Mouse (Mus musculus) liver, adult (tissue): ENCODE data around the gene Olfr155.

Source experiments
- GATA4 ChIP-seq: IDR thresholded peaks from 2 replicates; pipeline ENCODE4 v1.6.1; 2014; ENCODE audit warnings: mild to moderate bottlenecking, low read length; ENCODE audit not compliant: insufficient replicate concordance

The Olfr155 gene

DNA sequence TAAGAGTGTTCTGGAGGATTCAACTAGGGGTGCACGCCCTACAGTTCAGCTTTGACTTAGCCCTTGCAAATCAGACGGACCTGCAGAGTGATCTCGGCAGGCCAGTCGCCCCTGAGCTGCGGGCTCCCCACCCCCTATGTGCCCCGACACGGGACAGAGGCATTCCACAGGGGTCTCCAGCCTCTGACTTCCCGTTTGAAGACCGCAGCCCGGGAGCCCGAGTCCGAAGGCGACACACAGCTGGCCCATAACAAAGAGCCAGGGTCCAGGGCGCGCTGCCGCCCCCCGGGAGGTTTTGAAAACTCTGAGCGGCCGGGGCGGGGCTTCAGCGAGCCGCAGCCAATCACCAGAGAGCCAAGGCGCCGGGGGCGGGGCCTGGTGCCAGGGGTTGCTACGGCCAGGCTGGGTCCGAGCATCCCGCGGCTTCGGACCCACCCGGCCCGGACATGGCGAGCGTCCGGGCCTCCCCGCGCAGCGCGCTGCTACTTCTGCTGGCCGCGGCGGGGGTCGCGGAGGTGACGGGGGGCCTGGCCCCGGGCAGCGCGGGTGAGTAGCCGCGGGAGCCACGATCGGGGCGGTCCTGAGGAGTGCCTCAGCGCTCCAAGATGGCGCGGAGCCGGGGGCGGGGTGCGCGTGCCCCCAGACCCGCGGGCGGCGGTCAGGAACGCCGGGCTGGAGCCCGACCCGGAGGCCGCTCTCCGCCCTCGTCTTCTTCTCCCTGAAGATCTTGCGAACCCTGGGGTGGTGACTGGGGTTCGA lies 24.0 kb downstream of the Olfr155 start, which contains the start of gene Reck:
Reck (plus strand) TSS at position 371 of the 759 bp plus-strand sequence.
- TF ChIP-seq GATA4: no peak

DNA sequence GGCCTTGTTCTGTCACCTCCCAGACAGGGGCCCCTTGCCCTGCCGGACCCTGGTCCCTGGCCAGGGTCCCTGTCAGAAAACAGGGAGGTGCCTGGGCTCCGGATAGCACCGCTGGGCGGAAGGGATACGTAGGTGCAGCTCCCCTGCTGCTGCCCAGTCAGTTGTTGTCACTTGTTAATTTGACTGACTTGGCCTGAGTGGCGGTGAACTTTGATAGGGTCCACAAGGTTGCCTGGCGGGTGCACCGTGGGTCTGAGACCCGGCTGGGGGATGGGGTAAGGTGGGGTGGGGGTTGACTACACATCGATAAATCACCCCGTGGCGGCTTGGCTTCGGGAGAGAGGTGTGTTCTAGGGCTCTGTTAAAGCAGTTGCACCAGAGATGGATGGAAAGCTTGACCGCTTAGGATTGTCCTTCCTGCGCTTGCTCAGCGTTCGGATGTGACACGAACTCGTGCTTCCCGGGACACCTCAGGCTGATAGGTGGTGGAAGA lies 24.6 kb downstream of the Olfr155 start:
- no peak for TF ChIP-seq GATA4

DNA sequence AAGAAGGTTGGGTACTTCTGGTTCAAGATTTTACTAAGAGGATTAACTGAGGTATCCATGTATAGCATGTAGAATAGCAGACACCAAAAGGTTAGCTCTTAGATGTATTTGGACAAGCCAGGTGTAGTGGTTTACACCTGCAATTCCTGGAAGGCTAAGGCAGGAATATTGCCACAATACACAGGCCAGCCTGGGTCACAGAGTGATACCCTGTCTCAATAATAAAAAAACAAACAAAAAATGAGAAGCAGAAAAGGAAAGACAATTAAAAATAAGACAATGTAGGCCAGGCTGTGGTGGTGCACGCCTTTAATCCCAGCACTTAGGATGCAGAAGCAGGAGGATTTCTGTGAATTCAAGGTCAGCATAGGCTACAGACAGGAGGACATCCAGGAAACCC lies 25.9 kb downstream of the Olfr155 start:
- TF ChIP-seq GATA4: no peak

DNA sequence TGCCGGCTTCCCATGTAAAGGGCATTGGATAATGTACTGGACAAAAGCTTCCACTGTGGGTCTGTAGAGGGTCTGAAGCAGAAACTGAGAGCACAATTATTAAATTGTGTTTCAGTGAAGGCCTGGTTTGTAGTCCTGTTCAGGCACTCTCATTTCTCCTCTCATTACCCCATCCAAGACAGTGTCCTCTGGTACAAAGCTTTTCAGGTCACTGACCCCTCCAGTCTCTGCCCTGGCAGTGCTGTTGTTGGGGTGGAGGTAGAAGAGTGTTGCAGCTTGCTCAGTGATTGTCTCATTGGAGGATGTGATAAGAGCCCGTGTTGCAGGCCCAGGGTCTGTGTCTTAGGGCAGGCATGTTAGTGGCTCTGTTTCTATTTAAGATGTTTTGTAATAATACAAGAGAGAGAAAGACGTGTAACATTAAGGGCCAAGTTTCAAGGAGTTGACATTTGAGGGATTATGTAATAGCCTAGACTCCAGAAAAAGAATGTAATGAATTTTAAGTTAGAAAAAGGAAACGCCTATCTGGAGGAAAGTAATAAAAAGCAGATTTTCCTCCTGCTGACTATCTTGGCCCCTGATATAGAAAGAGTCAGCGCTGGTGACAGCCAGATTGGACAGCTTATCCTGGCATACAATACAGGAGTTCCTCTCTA lies 26.9 kb downstream of the Olfr155 start:
- no peak for TF ChIP-seq GATA4

DNA sequence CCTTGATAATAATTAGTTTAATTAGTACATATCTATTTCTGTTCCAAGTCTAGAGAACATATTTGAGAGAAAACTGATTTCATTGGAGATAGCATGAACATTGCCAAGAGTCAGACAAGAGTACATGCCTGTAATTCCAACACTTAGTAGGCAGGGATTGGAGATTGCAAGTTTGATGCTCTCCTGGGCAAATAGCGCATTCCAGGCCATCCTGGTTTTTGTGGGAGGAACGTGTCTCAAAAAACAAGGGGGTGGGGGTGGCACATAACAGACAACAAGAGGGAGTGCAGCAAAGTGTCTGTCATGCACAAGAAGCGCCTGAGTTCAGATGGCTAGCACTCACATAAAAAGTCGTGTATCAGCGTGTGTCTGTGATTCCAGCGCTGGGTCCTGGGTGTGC lies 28.2 kb downstream of the Olfr155 start:
- no peak for TF ChIP-seq GATA4

DNA sequence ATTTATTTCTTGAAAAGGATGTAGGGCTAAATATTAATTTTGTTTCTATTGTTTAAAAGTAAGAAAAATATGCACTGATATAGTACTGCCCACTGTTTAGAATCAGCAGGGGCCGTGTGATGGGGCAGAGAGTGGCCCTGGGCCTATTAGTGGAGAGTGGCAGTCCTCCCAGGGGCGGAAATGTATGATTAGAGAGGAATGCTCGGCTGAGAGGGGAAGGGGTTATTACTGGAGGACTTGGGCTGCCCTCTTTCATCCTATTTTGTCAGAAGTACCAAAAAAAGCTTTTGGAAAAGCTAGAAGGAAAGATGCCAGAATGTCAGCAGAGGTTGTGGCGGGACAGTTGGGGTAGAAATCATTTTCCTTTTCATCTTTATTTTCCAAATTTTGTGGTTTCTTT lies 32.8 kb downstream of the Olfr155 start:
- TF ChIP-seq GATA4: no peak

DNA sequence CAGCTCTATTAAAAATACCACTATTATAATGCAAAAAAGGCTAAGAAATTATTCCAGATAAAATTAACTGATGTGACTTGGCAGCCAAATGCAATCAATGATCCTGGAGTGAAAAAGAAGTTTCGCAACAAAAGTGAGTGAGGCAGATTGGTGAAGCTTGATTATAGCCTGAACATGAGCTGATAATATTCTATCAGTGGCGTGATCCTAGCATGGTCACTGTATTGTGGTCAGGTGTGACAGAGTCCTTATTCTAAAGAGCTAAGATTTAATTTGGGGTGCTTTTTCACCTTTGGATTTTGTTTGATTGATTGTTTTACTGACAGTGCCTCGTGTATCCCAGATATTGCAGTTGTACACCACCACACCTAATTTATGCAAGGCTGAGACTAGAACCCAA lies 39.9 kb downstream of the Olfr155 start:
- peak; percentile 54; the same call in 1 of the 2 replicates for TF ChIP-seq GATA4

DNA sequence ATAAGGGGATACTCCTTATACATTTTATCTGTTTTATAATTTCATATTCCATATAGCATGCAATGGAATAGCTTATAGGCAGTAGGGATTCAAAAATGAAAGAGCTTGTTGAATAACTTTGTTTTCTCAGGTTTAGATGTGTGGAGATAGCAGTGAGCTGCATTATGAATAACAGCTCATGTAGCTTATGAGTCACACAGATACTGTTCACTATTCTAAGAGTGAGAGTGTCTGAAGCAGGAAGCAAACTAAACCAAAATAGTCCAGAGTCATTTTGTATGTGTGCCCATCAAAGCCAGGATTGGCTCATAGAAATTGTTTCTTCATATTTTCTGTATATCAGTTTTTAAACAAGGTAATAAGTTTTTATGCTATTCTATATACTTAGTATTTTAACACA lies 45.8 kb downstream of the Olfr155 start:
- TF ChIP-seq GATA4: no peak

DNA sequence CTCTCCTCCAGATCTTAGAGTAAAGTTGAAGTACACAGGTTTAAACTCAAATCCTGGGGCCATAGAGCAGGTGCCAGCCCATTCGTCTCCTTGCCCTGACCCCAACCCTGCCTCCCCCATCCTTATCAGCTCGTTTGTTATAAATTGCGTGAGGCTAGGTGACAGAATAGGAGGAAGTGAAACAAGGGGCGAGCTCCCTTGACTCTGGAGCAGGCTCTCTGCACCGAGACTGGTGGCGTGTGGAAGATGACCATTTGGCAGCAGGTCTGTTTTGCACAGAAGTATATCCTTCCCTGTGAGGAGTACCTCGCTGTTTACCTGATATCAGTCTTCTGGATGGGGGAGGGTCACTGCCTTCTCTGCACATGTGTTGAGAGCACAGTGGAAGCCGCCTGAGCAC lies 47.8 kb downstream of the Olfr155 start:
- no peak for TF ChIP-seq GATA4

DNA sequence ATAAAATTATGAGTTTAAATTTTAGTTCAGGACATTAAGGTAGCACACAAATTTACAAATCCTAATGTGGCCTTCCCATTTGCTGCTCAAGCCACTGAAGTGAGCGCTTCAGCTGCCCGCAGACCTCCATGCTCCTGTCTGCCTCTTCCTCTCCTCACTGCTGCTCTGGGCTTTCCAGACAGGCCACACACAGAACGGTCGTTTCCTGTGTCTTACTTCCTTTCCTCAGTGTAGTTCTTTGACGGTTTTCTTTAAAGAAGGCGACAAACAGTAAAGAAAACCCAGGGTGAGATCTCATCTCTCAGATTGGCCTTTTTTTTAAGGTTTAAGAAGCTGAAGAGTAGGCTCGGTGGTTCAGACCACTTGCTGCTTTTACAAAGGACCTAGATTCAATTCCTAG lies 52.3 kb downstream of the Olfr155 start:
- TF ChIP-seq GATA4: no peak

DNA sequence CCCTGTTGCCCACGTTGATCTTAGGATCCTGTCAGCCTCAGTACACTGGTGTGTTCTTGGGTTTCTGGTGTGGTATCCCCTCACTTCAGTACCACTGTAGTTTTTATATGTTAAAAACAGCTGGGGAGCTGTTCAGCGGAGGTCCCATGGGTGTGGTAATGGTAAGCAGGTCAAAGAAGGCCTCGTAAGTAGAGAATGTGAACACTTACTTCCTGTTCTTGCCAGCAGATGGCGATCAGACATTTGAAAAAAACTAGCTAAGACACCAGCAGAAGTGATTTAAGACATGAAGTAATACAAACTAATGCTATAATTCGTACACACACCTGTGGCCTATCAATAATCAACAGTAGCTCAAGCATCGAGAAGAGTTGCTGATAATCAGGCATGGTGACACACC lies 55.1 kb downstream of the Olfr155 start:
- TF ChIP-seq GATA4: no peak
